Mouse (Mus musculus) thymus, postnatal 0 days (tissue): ENCODE measurements around the gene Sugct. TPM values are rescaled to one million over a fixed set of nuclear protein-coding genes. Genes with fewer than 3 reads are reported as not detected.

Source experiments
- polyA plus RNA-seq: library from polyadenylated mRNA; unstranded; fragments of >200 nt; fragmentation: Nextera tagmentation; extraction: Ambion mirVana; gene quantifications from 2 replicates; pipeline ENCODE4 v1.2.1, GENCODE M21; 2015

Gene Sugct
- polyA plus RNA-seq, 1 experiment from 2014 or later = 6.0 TPM

Other genes with a start within 250 kb of the Sugct start
- 87.2 and 88.7 TPM in 2 replicates for gene Mplkip, start 361 bp downstream of the Sugct start, polyA plus RNA-seq
- 18.5 and 26.6 TPM in 2 replicates for gene Cdk13, start 109.5 kb upstream of the Sugct start, polyA plus RNA-seq
- gene Rala, start 248.7 kb upstream of the Sugct start, polyA plus RNA-seq = 84.1 and 85.6 TPM in 2 replicates